Mouse (Mus musculus) intestine, embryonic 15.5 days (tissue): ENCODE data around the gene Ttn. TPM values are rescaled to one million over a fixed set of nuclear protein-coding genes. Genes with fewer than 3 reads are reported as not detected.

Source experiments
- ATAC-seq: fragments of 200-750 bp; cut with Nextera tagmentation; 2 replicates; pipeline ENCODE4 v1.8.0; 2017; ENCODE audit warnings: moderate TSS enrichment, moderate library complexity
- H3K27ac ChIP-seq: fragments of 300-500 bp; sonication (generic); 2 replicates; pipeline ENCODE4 v1.5.1; 2015; ENCODE audit warnings: mild to moderate bottlenecking, inconsistent platforms
- H3K27me3 ChIP-seq: fragments of 300-500 bp; sonication (generic); replicated peaks from 2 replicates; pipeline ENCODE4 v1.6.1; 2015; ENCODE audit warnings: inconsistent platforms
- H3K36me3 ChIP-seq: fragments of 300-500 bp; sonication (generic); 2 replicates; pipeline ENCODE4 v1.6.1; 2015; ENCODE audit warnings: inconsistent platforms
- H3K4me1 ChIP-seq: fragments of 300-500 bp; sonication (generic); replicated peaks from 2 replicates; pipeline ENCODE4 v1.6.1; 2015; ENCODE audit warnings: inconsistent platforms
- H3K4me2 ChIP-seq: fragments of 300-500 bp; sonication (generic); replicated peaks from 2 replicates; pipeline ENCODE4 v1.6.1; 2015; ENCODE audit warnings: mild to moderate bottlenecking, inconsistent platforms
- H3K4me3 ChIP-seq: fragments of 300-500 bp; sonication (generic); replicated peaks from 2 replicates; pipeline ENCODE4 v1.5.1; 2015; ENCODE audit warnings: inconsistent platforms
- H3K9ac ChIP-seq: fragments of 300-500 bp; sonication (generic); 2 replicates; pipeline ENCODE4 v1.6.1; 2015; ENCODE audit warnings: inconsistent platforms
- H3K9me3 ChIP-seq: fragments of 300-500 bp; sonication (generic); 2 replicates; pipeline ENCODE4 v1.6.1; 2016; ENCODE audit warnings: inconsistent platforms
- WGBS: fragments of 180-500 bp; shearing (Covaris S2); methylation state at CpG from one replicate; pipeline ENCODE4 v1.1.7; 2015; 5-methylcytosine and 5-hydroxymethylcytosine counted together
- polyA plus RNA-seq: library from polyadenylated mRNA; unstranded; fragments of >200 nt; fragmentation: Nextera tagmentation; extraction: Ambion mirVana; gene quantifications from 2 replicates; pipeline ENCODE4 v1.2.1, GENCODE M21; 2015

Gene Ttn
- polyA plus RNA-seq, 1 experiment from 2014 or later = 1.3 TPM

- no peak for ATAC-seq
- Histone ChIP-seq H3K4me3 (no peak overlapping the region), H3K27ac (no peak overlapping the region), H3K4me2 (no peak overlapping the region), H3K9ac (no peak overlapping the region), H3K9me3 (no peaks in the 10 kb centered on the region), H3K4me1 (no peaks in the 10 kb centered on the region), H3K36me3 (no peaks in the 10 kb centered on the region), H3K27me3 (no peaks in the 10 kb centered on the region)
- WGBS = 51% methylated on average over 9 of the region's 9 CpGs
These were observed 2.2 kb downstream of the Ttn start for GRCm38 (mm10) chr2:76980146-76980545.

GRCm38 (mm10) chr2:76977650-76978049 is 4.7 kb downstream of the Ttn start:
- ATAC-seq = no peak
- no peaks in the 10 kb centered on the region for H3K9me3 ChIP-seq
- no peak overlapping the region for H3K9ac ChIP-seq
- no peaks in the 10 kb centered on the region for H3K36me3 ChIP-seq
- no peak overlapping the region for H3K4me3 ChIP-seq
- no peaks in the 10 kb centered on the region for H3K27me3 ChIP-seq
- no peak overlapping the region for H3K27ac ChIP-seq
- no peaks in the 10 kb centered on the region for H3K4me1 ChIP-seq
- WGBS = 74% methylated on average over 6 of the region's 6 CpGs
- H3K4me2 ChIP-seq = no peak overlapping the region

- H3K36me3 ChIP-seq = no peaks in the 10 kb centered on the region
- no peaks in the 10 kb centered on the region for H3K9me3 ChIP-seq
- no peak overlapping the region for H3K27ac ChIP-seq
- H3K4me1 ChIP-seq = no peaks in the 10 kb centered on the region
- H3K27me3 ChIP-seq = no peaks in the 10 kb centered on the region
- ATAC-seq = no peak
- no peak overlapping the region for H3K9ac ChIP-seq
- H3K4me2 ChIP-seq = no peak overlapping the region
- H3K4me3 ChIP-seq = no peak overlapping the region
- 70% methylated on average over 4 of the region's 4 CpGs for WGBS
These were observed 10.3 kb downstream of the Ttn start for GRCm38 (mm10) chr2:76972051-76972450.

GRCm38 (mm10) chr2:76971069-76971468 is 11.3 kb downstream of the Ttn start:
- H3K9me3 ChIP-seq = no peaks in the 10 kb centered on the region

GRCm38 (mm10) chr2:76970669-76971068 is 11.7 kb downstream of the Ttn start:
- Histone ChIP-seq H3K4me1 (no peaks in the 10 kb centered on the region), H3K36me3 (no peaks in the 10 kb centered on the region), H3K4me2 (no peak overlapping the region), H3K9ac (no peak overlapping the region), H3K27ac (no peak overlapping the region), H3K4me3 (no peak overlapping the region), H3K27me3 (no peaks in the 10 kb centered on the region), H3K9me3 (no peaks in the 10 kb centered on the region)
- WGBS = 20% methylated on average over 4 of the region's 4 CpGs
- ATAC-seq = no peak

More at GRCm38 (mm10) chr2:76971069-76971468, 11.3 kb downstream of the Ttn start:
- H3K27ac ChIP-seq = no peak overlapping the region
- H3K27me3 ChIP-seq = no peaks in the 10 kb centered on the region
- H3K4me3 ChIP-seq = no peak overlapping the region
- no peak for ATAC-seq
- H3K4me2 ChIP-seq = no peak overlapping the region
- WGBS = 65% methylated on average over 5 of the region's 5 CpGs
- H3K4me1 ChIP-seq = no peaks in the 10 kb centered on the region
- H3K9ac ChIP-seq = no peak overlapping the region
- no peaks in the 10 kb centered on the region for H3K36me3 ChIP-seq

- Histone ChIP-seq H3K36me3 (no peaks in the 10 kb centered on the region), H3K9me3 (no peaks in the 10 kb centered on the region), H3K27ac (no peak overlapping the region), H3K4me3 (no peak overlapping the region), H3K27me3 (no peaks in the 10 kb centered on the region), H3K9ac (no peak overlapping the region), H3K4me1 (no peaks in the 10 kb centered on the region), H3K4me2 (no peak overlapping the region)
- WGBS = 59% methylated on average over 6 of the region's 6 CpGs
- no peak for ATAC-seq
These were observed 12.1 kb downstream of the Ttn start for GRCm38 (mm10) chr2:76970204-76970603.

GRCm38 (mm10) chr2:76969637-76970036 is 12.7 kb downstream of the Ttn start:
- H3K9ac ChIP-seq = no peak overlapping the region
- WGBS = 80% methylated on average over 21 of the region's 21 CpGs

GRCm38 (mm10) chr2:76968919-76969318 is 13.4 kb downstream of the Ttn start:
- Histone ChIP-seq H3K27ac (no peak overlapping the region), H3K4me2 (no peak overlapping the region)
- ATAC-seq = no peak

More at GRCm38 (mm10) chr2:76969637-76970036, 12.7 kb downstream of the Ttn start:
- no peak for ATAC-seq
- H3K4me2 ChIP-seq = no peak overlapping the region
- no peaks in the 10 kb centered on the region for H3K4me1 ChIP-seq
- H3K9me3 ChIP-seq = no peaks in the 10 kb centered on the region
- no peaks in the 10 kb centered on the region for H3K27me3 ChIP-seq
- no peak overlapping the region for H3K27ac ChIP-seq
- H3K36me3 ChIP-seq = no peaks in the 10 kb centered on the region
- no peak overlapping the region for H3K4me3 ChIP-seq

GRCm38 (mm10) chr2:76966582-76966981 is 15.8 kb downstream of the Ttn start:
- H3K27me3 ChIP-seq = no peaks in the 10 kb centered on the region
- no peaks in the 10 kb centered on the region for H3K9me3 ChIP-seq
- H3K4me1 ChIP-seq = no peaks in the 10 kb centered on the region
- no peak for ATAC-seq
- H3K27ac ChIP-seq = no peak overlapping the region
- H3K4me2 ChIP-seq = no peak overlapping the region
- no peak overlapping the region for H3K9ac ChIP-seq
- no peaks in the 10 kb centered on the region for H3K36me3 ChIP-seq
- H3K4me3 ChIP-seq = no peak overlapping the region
- 75% methylated on average over 6 of the region's 6 CpGs for WGBS

More at GRCm38 (mm10) chr2:76968919-76969318, 13.4 kb downstream of the Ttn start:
- H3K9ac ChIP-seq = no peak overlapping the region
- H3K36me3 ChIP-seq = no peaks in the 10 kb centered on the region
- 27% methylated on average over 8 of the region's 8 CpGs for WGBS
- H3K9me3 ChIP-seq = no peaks in the 10 kb centered on the region
- no peak overlapping the region for H3K4me3 ChIP-seq
- no peaks in the 10 kb centered on the region for H3K4me1 ChIP-seq
- H3K27me3 ChIP-seq = no peaks in the 10 kb centered on the region

GRCm38 (mm10) chr2:76966013-76966412 is 16.3 kb downstream of the Ttn start:
- Histone ChIP-seq H3K27ac (no peak overlapping the region), H3K4me2 (no peak overlapping the region), H3K9ac (no peak overlapping the region), H3K4me1 (no peaks in the 10 kb centered on the region), H3K27me3 (no peaks in the 10 kb centered on the region), H3K9me3 (no peaks in the 10 kb centered on the region), H3K36me3 (no peaks in the 10 kb centered on the region), H3K4me3 (no peak overlapping the region)
- WGBS = 70% methylated on average over 2 of the region's 2 CpGs
- no peak for ATAC-seq

GRCm38 (mm10) chr2:76965542-76965941 is 16.8 kb downstream of the Ttn start:
- Histone ChIP-seq H3K4me1 (no peaks in the 10 kb centered on the region), H3K4me3 (no peak overlapping the region), H3K4me2 (no peak overlapping the region), H3K36me3 (no peaks in the 10 kb centered on the region), H3K27me3 (no peaks in the 10 kb centered on the region), H3K9ac (no peak overlapping the region), H3K9me3 (no peaks in the 10 kb centered on the region), H3K27ac (no peak overlapping the region)
- ATAC-seq = no peak
- WGBS = 82% methylated on average over 7 of the region's 7 CpGs

GRCm38 (mm10) chr2:76962045-76962432 is 20.3 kb downstream of the Ttn start:
- Histone ChIP-seq H3K4me1 (no peaks in the 10 kb centered on the region), H3K4me2 (no peak overlapping the region), H3K27ac (no peak overlapping the region), H3K4me3 (no peak overlapping the region), H3K36me3 (no peaks in the 10 kb centered on the region), H3K9me3 (no peaks in the 10 kb centered on the region), H3K27me3 (no peaks in the 10 kb centered on the region), H3K9ac (no peak overlapping the region)
- no peak for ATAC-seq
- 74% methylated on average over 6 of the region's 6 CpGs for WGBS

GRCm38 (mm10) chr2:76961420-76962044 is 20.8 kb downstream of the Ttn start:
- 78% methylated on average over 10 of the region's 10 CpGs for whole genome bisulfite sequencing
- no peaks in the 10 kb centered on the region for H3K27me3 ChIP-seq
- H3K9ac ChIP-seq = no peak overlapping the region
- no peak for ATAC-seq
- H3K9me3 ChIP-seq = no peaks in the 10 kb centered on the region
- H3K4me1 ChIP-seq = no peaks in the 10 kb centered on the region
- H3K4me3 ChIP-seq = no peak overlapping the region
- H3K36me3 ChIP-seq = no peaks in the 10 kb centered on the region
- H3K4me2 ChIP-seq = no peak overlapping the region
- no peak overlapping the region for H3K27ac ChIP-seq
